Mouse (Mus musculus): ENCODE data around the gene Gpr107.

The Gpr107 gene

GRCm38 (mm10) chr2:31163361-31164118 lies 11.4 kb downstream of the Gpr107 start:
- no peak for TF ChIP-seq GATA4 (IDR thresholded peaks at IDR 0.05; ENCODE audit: insufficient replicate concordance, low read length)

- no peak for TF ChIP-seq GATA4 (IDR thresholded peaks at IDR 0.05; ENCODE audit: insufficient replicate concordance, low read length)
These were observed 12.8 kb downstream of the Gpr107 start for GRCm38 (mm10) chr2:31164841-31165455.

DNA sequence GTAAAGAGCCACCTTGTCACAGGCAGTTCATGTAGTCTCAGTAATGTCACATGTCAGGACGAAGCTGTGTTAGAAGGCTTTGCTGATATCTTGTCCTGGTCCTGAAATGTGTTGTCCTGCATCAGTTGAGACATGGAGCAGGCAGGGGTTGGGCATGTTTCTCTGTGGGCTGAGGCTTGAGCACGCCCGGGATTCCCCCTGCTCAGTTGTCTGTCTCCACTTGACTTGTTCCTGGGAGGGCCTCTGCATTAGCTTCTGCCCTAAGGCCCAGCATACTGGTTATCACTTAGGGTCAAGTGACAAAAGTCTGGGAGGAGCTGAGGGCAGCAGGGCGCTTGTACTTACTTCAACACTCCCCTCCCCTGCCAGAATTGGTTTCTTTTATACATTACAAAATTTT lies 13.4 kb downstream of the Gpr107 start:
- no peak for TF ChIP-seq GATA4 (IDR thresholded peaks at IDR 0.05; ENCODE audit: insufficient replicate concordance, low read length)

- TF ChIP-seq GATA4 (IDR thresholded peaks at IDR 0.05; ENCODE audit: insufficient replicate concordance, low read length): no peak
These were observed 16.9 kb downstream of the Gpr107 start for GRCm38 (mm10) chr2:31169001-31169400.

DNA sequence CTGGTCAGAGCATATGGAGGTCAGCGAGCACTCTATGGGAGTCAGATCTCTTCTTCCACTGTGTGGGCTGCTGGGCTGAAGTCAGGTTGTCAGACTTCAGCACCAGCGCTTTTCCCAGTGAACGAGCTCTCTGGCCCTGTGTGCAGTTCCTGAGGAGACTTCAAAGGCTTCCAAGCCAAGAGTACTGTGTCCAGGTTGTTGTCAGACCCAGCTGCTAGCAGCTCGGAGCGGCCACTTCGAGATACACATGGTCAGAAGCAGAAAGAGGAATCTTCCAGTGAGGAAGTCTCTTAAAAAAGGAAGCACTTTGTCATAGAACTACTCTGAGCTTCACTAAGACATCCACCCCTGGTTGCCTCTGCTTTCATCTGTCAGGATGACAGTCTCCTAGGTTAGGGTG lies 18.0 kb downstream of the Gpr107 start:
- TF ChIP-seq GATA4 (IDR thresholded peaks at IDR 0.05; ENCODE audit: insufficient replicate concordance, low read length): no peak

- peak; percentile 26; the same call in 1 of the 2 replicates for TF ChIP-seq GATA4 (IDR thresholded peaks at IDR 0.05; ENCODE audit: insufficient replicate concordance, low read length)
These were observed 19.9 kb downstream of the Gpr107 start for GRCm38 (mm10) chr2:31172001-31172400.

DNA sequence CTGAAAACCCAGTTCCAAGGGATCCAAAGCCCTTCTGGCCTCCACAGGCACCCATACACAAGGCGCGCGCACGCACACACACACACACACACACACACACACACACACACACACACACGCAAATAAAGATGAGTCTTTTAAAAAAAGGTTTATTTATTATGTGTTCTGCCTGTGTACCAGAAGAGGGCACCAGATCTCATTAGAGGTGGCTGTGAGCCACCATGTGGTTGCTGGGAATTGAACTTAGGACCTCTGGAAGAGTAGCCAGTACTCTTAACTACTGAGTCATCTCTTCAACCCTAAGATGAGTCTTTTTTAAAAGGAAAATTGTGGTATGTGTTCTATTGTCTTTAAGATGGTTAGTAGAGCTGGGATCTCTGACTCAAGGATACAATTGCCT lies 20.4 kb downstream of the Gpr107 start:
- no peak for TF ChIP-seq GATA4 (IDR thresholded peaks at IDR 0.05; ENCODE audit: insufficient replicate concordance, low read length)

DNA sequence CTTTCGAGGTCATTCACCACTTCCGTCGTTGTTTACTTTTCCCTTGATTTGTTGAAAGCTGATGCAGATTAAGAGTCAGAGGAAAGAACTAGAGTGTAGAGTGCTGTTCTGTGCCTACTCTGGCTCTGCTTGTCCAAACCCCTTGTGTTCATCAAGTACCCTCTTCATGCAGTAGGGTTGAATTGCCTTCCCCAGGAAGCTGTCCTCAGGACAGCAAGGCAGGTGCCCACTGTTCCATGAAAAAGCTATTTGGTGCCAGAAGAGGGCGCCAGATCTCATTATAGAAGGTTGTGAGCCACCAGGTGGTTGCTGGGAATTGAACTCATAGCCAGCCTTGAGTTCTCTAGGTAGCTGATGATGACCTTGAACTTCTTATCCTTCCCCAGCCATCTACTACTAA lies 21.2 kb downstream of the Gpr107 start:
- TF ChIP-seq GATA4 (IDR thresholded peaks at IDR 0.05; ENCODE audit: insufficient replicate concordance, low read length): no peak

- no peak for TF ChIP-seq GATA4 (IDR thresholded peaks at IDR 0.05; ENCODE audit: insufficient replicate concordance, low read length)
These were observed 27.4 kb downstream of the Gpr107 start for GRCm38 (mm10) chr2:31179471-31179870.

DNA sequence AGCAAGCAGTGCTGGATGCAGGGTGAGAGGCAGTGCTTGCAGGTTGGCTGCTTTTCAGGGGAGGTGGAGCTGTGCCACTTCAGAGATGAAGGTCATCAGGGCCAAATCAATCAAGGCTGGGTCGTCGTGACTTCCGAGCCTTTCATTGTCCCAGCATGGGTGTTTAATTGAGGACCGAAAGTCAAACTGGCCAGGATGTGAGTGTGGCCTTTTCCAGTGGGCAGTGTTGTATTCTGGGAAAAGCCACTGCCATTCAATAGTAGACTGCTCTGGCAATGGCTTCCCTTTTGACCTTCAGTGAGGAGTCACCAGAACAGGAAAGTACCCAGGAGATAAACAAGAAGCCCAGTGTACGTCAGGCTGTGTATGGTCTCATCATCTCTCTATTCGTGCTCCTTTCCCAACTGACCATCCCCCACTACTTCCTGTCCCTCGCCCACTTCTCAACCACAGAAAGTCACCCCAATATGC lies 28.0 kb downstream of the Gpr107 start:
- TF ChIP-seq GATA4 (IDR thresholded peaks at IDR 0.05; ENCODE audit: insufficient replicate concordance, low read length): no peak

GRCm38 (mm10) chr2:31182786-31183330 lies 30.7 kb downstream of the Gpr107 start:
- TF ChIP-seq GATA4 (IDR thresholded peaks at IDR 0.05; ENCODE audit: insufficient replicate concordance, low read length): no peak

- no peak for TF ChIP-seq GATA4 (IDR thresholded peaks at IDR 0.05; ENCODE audit: insufficient replicate concordance, low read length)
These were observed 31.7 kb downstream of the Gpr107 start for GRCm38 (mm10) chr2:31183830-31184229.

DNA sequence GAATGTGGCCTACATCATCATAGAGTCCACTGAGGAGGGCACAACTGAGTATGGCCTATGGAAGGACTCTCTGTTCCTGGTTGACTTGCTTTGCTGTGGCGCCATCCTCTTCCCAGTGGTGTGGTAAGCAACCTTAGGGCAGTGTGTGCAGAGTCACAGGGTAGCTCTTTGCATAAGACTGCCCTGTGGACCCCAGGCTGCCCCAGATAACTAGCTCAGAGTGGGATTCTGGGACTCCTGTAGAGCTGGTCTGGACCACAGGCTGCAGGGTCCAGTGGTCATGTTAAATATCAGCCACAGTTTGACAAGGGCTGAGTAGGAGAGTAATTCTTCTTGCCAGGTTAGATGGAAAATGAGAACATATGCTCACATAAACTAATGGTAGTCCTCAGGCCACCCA lies 36.6 kb downstream of the Gpr107 start:
- TF ChIP-seq GATA4 (IDR thresholded peaks at IDR 0.05; ENCODE audit: insufficient replicate concordance, low read length): no peak

DNA sequence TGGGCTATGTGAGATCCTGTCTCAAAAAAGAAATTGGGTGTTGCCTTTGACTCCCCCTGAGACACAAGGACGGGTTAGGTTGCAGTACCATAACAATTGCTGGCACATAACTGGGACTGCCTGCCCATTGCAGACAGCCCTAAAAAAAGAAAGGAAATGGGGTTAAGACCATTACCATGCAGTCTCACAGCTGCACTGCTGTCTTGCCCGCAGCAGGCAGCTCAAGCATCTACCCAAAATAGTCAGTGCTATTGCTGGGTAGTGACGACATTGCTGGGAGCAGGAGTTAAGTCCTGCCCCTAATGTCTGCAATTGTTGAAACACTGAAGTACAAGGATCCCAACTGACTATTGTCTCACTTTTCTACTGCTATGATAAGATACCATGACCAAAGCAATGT lies 37.5 kb downstream of the Gpr107 start:
- TF ChIP-seq GATA4 (IDR thresholded peaks at IDR 0.05; ENCODE audit: insufficient replicate concordance, low read length): no peak

DNA sequence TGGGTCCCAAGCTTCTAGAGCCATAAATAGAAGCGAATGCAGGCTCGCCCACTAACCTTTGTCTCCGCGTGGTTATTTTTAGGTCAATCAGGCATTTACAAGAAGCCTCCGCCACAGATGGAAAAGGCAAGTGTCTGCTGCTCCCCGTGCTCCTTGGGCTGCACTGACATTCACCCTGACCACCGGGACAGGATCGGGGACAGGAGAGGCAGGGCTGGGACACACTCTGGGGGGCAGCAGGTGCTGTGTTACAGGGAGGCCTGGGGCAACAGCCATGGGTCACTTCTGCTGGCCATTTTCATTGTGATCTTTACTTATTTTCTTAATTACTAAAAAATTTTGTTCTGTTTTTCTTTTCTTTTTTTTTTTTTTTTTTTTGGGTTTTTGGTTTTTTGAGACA lies 39.6 kb downstream of the Gpr107 start:
- no peak for TF ChIP-seq GATA4 (IDR thresholded peaks at IDR 0.05; ENCODE audit: insufficient replicate concordance, low read length)

GRCm38 (mm10) chr2:31194356-31195021 lies 42.4 kb downstream of the Gpr107 start:
- no peak for TF ChIP-seq GATA4 (IDR thresholded peaks at IDR 0.05; ENCODE audit: insufficient replicate concordance, low read length)

All from liver, adult (tissue).